ENCODE assay signal across 16 mouse cellular contexts in genomic region chr11:116282912-116283521, GRCm38 (mm10). TPM values are rescaled to one million over a fixed set of nuclear protein-coding genes. Genes with fewer than 3 reads are reported as not detected.
DNase-seq lines count a peak whose midpoint lies in the region; ATAC-seq and TF ChIP-seq lines count a peak whose summit lies in the region.
"Had no signal": no experiment of that assay in that cellular context is flagged by ENCODE, and none has a peak within 500 bp of the region (broad histone marks: within the 10 kb centered on the region; RNA-seq: fewer than 3 reads in every experiment).

No protein-coding gene starts in this region.

- H3K27ac ChIP-seq in heart, embryonic 12.5 days (ENCODE audit: poor library complexity, severe bottlenecking) = no peak overlapping the region
- H3K27ac ChIP-seq in heart, embryonic 11.5 days (ENCODE audit: low read depth, low read length) = no peak overlapping the region
- no peak overlapping the region; the same call in 1 of the 2 replicates for H3K27ac ChIP-seq in bone marrow, adult 2 months (ENCODE audit: control insufficient read depth, insufficient read depth, low read depth, low read length, poor library complexity)
- H3K27ac ChIP-seq in limb, embryonic 11.5 days (replicated peaks; ENCODE audit: low read depth, low read length) = no peak overlapping the region
- H3K27ac ChIP-seq in left cerebral cortex, adult 2 months = no peak overlapping the region
- H3K27ac ChIP-seq: forebrain, embryonic 15.5 days had no signal

- no peak overlapping the region for H3K9ac ChIP-seq in heart, embryonic 12.5 days
- no peak overlapping the region for H3K9ac ChIP-seq in heart, embryonic 11.5 days (ENCODE audit: low read depth, low read length)
- H3K9ac ChIP-seq in limb, embryonic 11.5 days (ENCODE audit: low read length) = no peak overlapping the region
- H3K9ac ChIP-seq: forebrain, embryonic 15.5 days had no signal

- peaks cover 20% of the 10 kb centered on the region for H3K4me1 ChIP-seq in heart, embryonic 12.5 days (replicated peaks)
- H3K4me1 ChIP-seq in heart, embryonic 11.5 days (ENCODE audit: control insufficient read depth, insufficient read depth, low read length) = peaks cover 9% of the 10 kb centered on the region
- H3K4me1 ChIP-seq in bone marrow, adult 2 months (ENCODE audit: control insufficient read depth, insufficient read depth, low read length) = peaks cover 3% of the 10 kb centered on the region; the same call in 1 of the 2 replicates
- H3K4me1 ChIP-seq in limb, embryonic 11.5 days (ENCODE audit: control insufficient read depth, insufficient read depth, low read length) = peaks cover 4% of the 10 kb centered on the region; the same call in 1 of the 2 replicates

- TF ChIP-seq POLR2A in bone marrow, adult 2 months (IDR thresholded peaks at IDR 0.05; ENCODE audit: borderline replicate concordance, control insufficient read depth, low read depth, low read length) = peak; percentile 6; the same call in 1 of the 2 replicates

- WGBS in heart, embryonic 12.5 days = 10% methylated on average over 48 of the region's 48 CpGs
- 11% methylated on average over 48 of the region's 48 CpGs for WGBS in heart, embryonic 11.5 days (ENCODE audit: insufficient replicate concordance)
- 11% methylated on average over 48 of the region's 48 CpGs for WGBS in bone marrow, adult 2 months
- WGBS in limb, embryonic 11.5 days = 10% methylated on average over 48 of the region's 48 CpGs

- peaks cover 67% of the 10 kb centered on the region for H3K27me3 ChIP-seq in heart, embryonic 12.5 days (replicated peaks)
- H3K27me3 ChIP-seq in heart, embryonic 11.5 days (ENCODE audit: control insufficient read depth, insufficient read depth, low read length) = peaks cover 67% of the 10 kb centered on the region
- H3K27me3 ChIP-seq in limb, embryonic 11.5 days (ENCODE audit: control insufficient read depth, insufficient read depth, low read length) = peaks cover 53% of the 10 kb centered on the region

- 0 out of 2 replicates have a peak, but pooled peaks cover 5% of the 10 kb centered on the region for H3K9me3 ChIP-seq in heart, embryonic 12.5 days (replicated peaks)
- H3K9me3 ChIP-seq in heart, embryonic 11.5 days (replicated peaks; ENCODE audit: control insufficient read depth, low read length) = no peaks in the 10 kb centered on the region
- H3K9me3 ChIP-seq in limb, embryonic 11.5 days (ENCODE audit: control insufficient read depth, low read length) = no peaks in the 10 kb centered on the region
- H3K9me3 ChIP-seq: forebrain, embryonic 15.5 days had no signal

- H3K36me3 ChIP-seq in heart, embryonic 12.5 days = peaks cover 5% of the 10 kb centered on the region
- H3K36me3 ChIP-seq in heart, embryonic 11.5 days (ENCODE audit: control insufficient read depth, insufficient read depth, low read length) = peaks cover 2% of the 10 kb centered on the region; the same call in 1 of the 2 replicates
- peaks cover under 1% of the 10 kb centered on the region; the same call in 1 of the 2 replicates for H3K36me3 ChIP-seq in limb, embryonic 11.5 days (ENCODE audit: control insufficient read depth, insufficient read depth, low read length)

- intact Hi-C loops in left cerebral cortex, adult 2 months (cut with DNase I) = no loop called here

- TF ChIP-seq CTCF in bone marrow, adult 2 months (IDR thresholded peaks at IDR 0.05; ENCODE audit: control insufficient read depth, insufficient read depth, low read length) = no peak
- TF ChIP-seq CTCF in left cerebral cortex, adult 2 months (IDR thresholded peaks at IDR 0.05) = no peak

- no peak for ATAC-seq in heart, embryonic 12.5 days (ENCODE audit: insufficient number of reproducible peaks, low FRiP score)
- no peak for ATAC-seq in heart, embryonic 11.5 days (replicated peaks; ENCODE audit: insufficient number of reproducible peaks, low FRiP score, low TSS enrichment)
- ATAC-seq in limb, embryonic 11.5 days (ENCODE audit: insufficient number of reproducible peaks, low FRiP score, low TSS enrichment, low read depth) = no peak
- ATAC-seq: CD4-positive, CD25-positive, alpha-beta regulatory T cell, adult 4 months; forebrain, embryonic 15.5 days had no signal

- H3K4me3 ChIP-seq in heart, embryonic 12.5 days = peak overlapping the region; percentile 3; the same call in 1 of the 2 replicates
- no peak overlapping the region for H3K4me3 ChIP-seq in heart, embryonic 11.5 days (ENCODE audit: low read depth, low read length)
- no peak overlapping the region for H3K4me3 ChIP-seq in bone marrow, adult 2 months (replicated peaks; ENCODE audit: control insufficient read depth, low read depth, low read length)
- no peak overlapping the region for H3K4me3 ChIP-seq in limb, embryonic 11.5 days (ENCODE audit: low read depth, low read length)
- H3K4me3 ChIP-seq in left cerebral cortex, adult 2 months = no peak overlapping the region
- H3K4me3 ChIP-seq: forebrain, embryonic 15.5 days had no signal

- H3K4me2 ChIP-seq in heart, embryonic 12.5 days = peak overlapping the region; percentile 7; the same call in 1 of the 2 replicates
- no peak overlapping the region for H3K4me2 ChIP-seq in heart, embryonic 11.5 days
- H3K4me2 ChIP-seq in limb, embryonic 11.5 days (ENCODE audit: low read depth, severe bottlenecking) = no peak overlapping the region
- H3K4me2 ChIP-seq: forebrain, embryonic 15.5 days had no signal

- DNase-seq in B cell, adult 2 months = peak; percentile 45 to 47
- peak; percentile 33 for DNase-seq in limb, embryonic 11.5 days (ENCODE audit: low spot score)
- no peak for DNase-seq in right cerebral cortex, postnatal 25 days
- DNase-seq in left cerebral cortex, adult 2 months (ENCODE audit: extremely low spot score in 1 of 2, low spot score in 2 of 2) = no peak
- DNase-seq in right cerebral cortex, adult 2 months (ENCODE audit: low spot score in 2 of 2) = no peak
- DNase-seq: kidney, postnatal 10 days; lung, postnatal 10 days; right cerebral cortex, postnatal 14 days; thymus, adult 2 months had no signal

RNA-seq across cellular contexts. Expression of gene Galr2, which starts 2.3 kb away (rescaled TPM):
- 0.09 TPM in 1 of 2 replicates, not detected in the other for polyA plus RNA-seq in heart, embryonic 12.5 days (2016; fragmentation: Nextera tagmentation; extraction: Ambion mirVana)
- 0.16 TPM in 1 of 2 replicates, not detected in the other for polyA plus RNA-seq in heart, embryonic 11.5 days (2014; fragmentation: Nextera tagmentation; extraction: Ambion mirVana)
- not detected in 2 replicates for polyA plus RNA-seq in bone marrow, adult 2 months (2011; ENCODE audit: insufficient read depth, insufficient read length, low replicate concordance, missing spikeins)
- 0.12 and 0.17 TPM in 2 replicates for polyA plus RNA-seq in limb, embryonic 11.5 days (2014; fragmentation: Nextera tagmentation; extraction: Ambion mirVana)
- total RNA-seq in left cerebral cortex, adult 2 months (2021) = not detected
- total RNA-seq: left cerebral cortex, adult 8-10 months had no signal
- polyA plus RNA-seq: CD4-positive, CD25-positive, alpha-beta regulatory T cell, adult 4 months; cortical plate, adult 2 months; forebrain, embryonic 15.5 days had no signal

RNA-seq across cellular contexts. Expression of gene Srp68, which starts 9.0 kb away (rescaled TPM):
- 73.9 and 74.8 TPM in 2 replicates for polyA plus RNA-seq in heart, embryonic 12.5 days (2016; fragmentation: Nextera tagmentation; extraction: Ambion mirVana)
- 61.5 and 61.9 TPM in 2 replicates for polyA plus RNA-seq in heart, embryonic 11.5 days (2014; fragmentation: Nextera tagmentation; extraction: Ambion mirVana)
- 23.8 and 44.5 TPM in 2 replicates for polyA plus RNA-seq in bone marrow, adult 2 months (2011; ENCODE audit: insufficient read depth, insufficient read length, low replicate concordance, missing spikeins)
- 88.2 and 96.9 TPM in 2 replicates for polyA plus RNA-seq in limb, embryonic 11.5 days (2014; fragmentation: Nextera tagmentation; extraction: Ambion mirVana)
- total RNA-seq in left cerebral cortex, adult 2 months (2021) = 10 to 100 TPM; 70.5 to 75.4 TPM

RNA-seq across cellular contexts. Expression of gene Exoc7, which starts 24.0 kb away (rescaled TPM):
- polyA plus RNA-seq in heart, embryonic 12.5 days (2016; fragmentation: Nextera tagmentation; extraction: Ambion mirVana) = 47.8 and 51.3 TPM in 2 replicates
- polyA plus RNA-seq in heart, embryonic 11.5 days (2014; fragmentation: Nextera tagmentation; extraction: Ambion mirVana) = 42.5 and 46.6 TPM in 2 replicates
- 39.1 and 47.2 TPM in 2 replicates for polyA plus RNA-seq in bone marrow, adult 2 months (2011; ENCODE audit: insufficient read depth, insufficient read length, low replicate concordance, missing spikeins)
- 69.4 and 69.5 TPM in 2 replicates for polyA plus RNA-seq in limb, embryonic 11.5 days (2014; fragmentation: Nextera tagmentation; extraction: Ambion mirVana)
- total RNA-seq in left cerebral cortex, adult 2 months (2021) = 10 to 100 TPM; 89.8 to 98.5 TPM

RNA-seq across cellular contexts. Expression of gene Evpl, which starts 45.1 kb away (rescaled TPM):
- polyA plus RNA-seq in heart, embryonic 12.5 days (2016; fragmentation: Nextera tagmentation; extraction: Ambion mirVana) = 0.53 and 0.84 TPM in 2 replicates
- 0.26 and 0.31 TPM in 2 replicates for polyA plus RNA-seq in heart, embryonic 11.5 days (2014; fragmentation: Nextera tagmentation; extraction: Ambion mirVana)
- 0.30 TPM in 1 of 2 replicates, not detected in the other for polyA plus RNA-seq in bone marrow, adult 2 months (2011; ENCODE audit: insufficient read depth, insufficient read length, low replicate concordance, missing spikeins)
- 1.1 and 1.2 TPM in 2 replicates for polyA plus RNA-seq in limb, embryonic 11.5 days (2014; fragmentation: Nextera tagmentation; extraction: Ambion mirVana)
- 1 to 10 TPM; 1.4 to 1.5 TPM for total RNA-seq in left cerebral cortex, adult 2 months (2021)
- polyA plus RNA-seq: CD4-positive, CD25-positive, alpha-beta regulatory T cell, adult 4 months had no signal

RNA-seq across cellular contexts. Expression of gene Foxj1, which starts 52.2 kb away (rescaled TPM):
- polyA plus RNA-seq in heart, embryonic 12.5 days (2016; fragmentation: Nextera tagmentation; extraction: Ambion mirVana) = 0.15 and 0.40 TPM in 2 replicates
- polyA plus RNA-seq in heart, embryonic 11.5 days (2014; fragmentation: Nextera tagmentation; extraction: Ambion mirVana) = 0.07 TPM in 1 of 2 replicates, not detected in the other
- polyA plus RNA-seq in bone marrow, adult 2 months (2011; ENCODE audit: insufficient read depth, insufficient read length, low replicate concordance, missing spikeins) = not detected in 2 replicates
- polyA plus RNA-seq in limb, embryonic 11.5 days (2014; fragmentation: Nextera tagmentation; extraction: Ambion mirVana) = 0.09 and 0.20 TPM in 2 replicates
- 1 to 10 TPM; 4.2 to 4.4 TPM for total RNA-seq in left cerebral cortex, adult 2 months (2021)
- polyA plus RNA-seq: CD4-positive, CD25-positive, alpha-beta regulatory T cell, adult 4 months had no signal

Comparison
In these comparisons a context has a peak if more than half of its experiments do, and no peak if none do; other contexts are left out.
1. DNase-seq: peak in B cell, adult 2 months (2 of 2) and limb, embryonic 11.5 days (single experiment); none in right cerebral cortex, postnatal 25 days (single experiment), left cerebral cortex, adult 2 months (0 of 2) and right cerebral cortex, adult 2 months (0 of 2).